Mouse (Mus musculus): ENCODE data around the gene Herc1.

Gene Herc1

DNA sequence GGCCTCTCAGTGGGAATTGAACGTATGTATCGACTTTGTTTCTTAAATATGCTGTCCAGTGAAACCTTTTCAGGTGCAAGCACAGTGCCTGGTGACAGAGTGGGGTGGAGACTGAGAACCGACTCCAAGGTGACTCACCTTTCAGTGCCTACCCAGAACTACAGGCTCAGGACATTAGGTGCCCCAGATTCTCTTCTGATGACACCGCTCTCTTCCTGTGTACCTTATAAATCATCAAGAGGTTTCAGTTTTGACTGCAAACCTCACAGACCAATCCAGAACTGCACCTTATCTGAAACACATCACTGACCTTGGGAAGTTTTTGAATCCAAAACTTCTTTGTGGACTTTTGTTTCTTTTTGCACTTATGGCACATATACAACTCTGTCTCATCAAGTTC lies 170.0 kb downstream of the Herc1 start:
- no peak for DNase-seq (ENCODE audit: low spot score)

DNA sequence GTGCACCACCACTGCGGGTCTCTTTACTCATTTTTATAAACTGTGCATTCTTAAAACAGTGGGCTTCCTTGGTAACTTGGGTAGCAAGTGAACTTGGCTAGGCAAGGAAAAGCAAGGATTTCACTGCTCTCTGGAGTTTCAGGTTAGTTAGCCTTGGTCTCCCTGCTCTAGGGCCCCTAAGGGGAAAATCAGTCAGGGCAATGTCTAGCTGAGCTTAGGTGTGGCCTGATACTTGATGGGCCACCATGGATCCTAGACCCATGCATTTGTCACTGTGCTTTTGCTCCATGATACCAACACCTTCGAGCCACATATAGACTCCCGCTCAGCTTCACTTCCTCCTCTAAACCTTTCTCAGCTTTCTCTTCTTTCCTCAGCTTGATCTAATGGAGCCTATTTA lies 171.3 kb downstream of the Herc1 start:
- DNase-seq (ENCODE audit: low spot score) = no peak

DNA sequence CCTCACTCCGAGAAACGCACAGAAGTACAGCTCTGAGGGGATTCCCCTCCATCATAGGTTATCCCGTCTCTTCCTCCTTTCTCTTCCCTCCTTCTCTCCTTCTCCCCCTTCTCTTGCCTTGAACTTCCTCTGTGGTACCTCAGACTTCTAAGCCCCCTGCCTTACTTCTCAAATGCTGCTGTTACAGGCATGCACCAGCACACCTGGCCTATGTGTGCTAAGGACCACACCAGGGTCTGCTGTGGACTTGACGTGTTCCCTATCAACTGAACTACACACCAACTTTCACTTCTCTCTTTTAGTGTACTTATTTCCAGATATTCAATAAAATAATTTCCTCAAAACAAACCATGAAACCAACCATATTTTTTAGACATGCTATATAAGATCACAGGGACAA lies 192.5 kb downstream of the Herc1 start:
- DNase-seq (ENCODE audit: low spot score) = no peak

All from left cerebral cortex, adult 11 months (tissue).